Mouse (Mus musculus) cerebellum, postnatal 36 days (tissue): ENCODE results near the gene Zfp967.
"Not testable (repeated sequence)": the region's sequence is repeated elsewhere in the genome, so short reads cannot be mapped to it uniquely, and the experiment has no call there.

Source experiments
- DNase-seq, 2 experiments: peaks; one replicate each; pipeline ENCODE4 v3.0.0; 2021 to 2022; ENCODE audit warnings: mixed read lengths in 2 of 2

Zfp967 gene

GRCm38 (mm10) chr2:176520756-176521155, at the start of gene Zfp967:
Zfp967 (plus strand) TSS chr2:176521056.
- not testable (repeated sequence) for DNase-seq

DNA sequence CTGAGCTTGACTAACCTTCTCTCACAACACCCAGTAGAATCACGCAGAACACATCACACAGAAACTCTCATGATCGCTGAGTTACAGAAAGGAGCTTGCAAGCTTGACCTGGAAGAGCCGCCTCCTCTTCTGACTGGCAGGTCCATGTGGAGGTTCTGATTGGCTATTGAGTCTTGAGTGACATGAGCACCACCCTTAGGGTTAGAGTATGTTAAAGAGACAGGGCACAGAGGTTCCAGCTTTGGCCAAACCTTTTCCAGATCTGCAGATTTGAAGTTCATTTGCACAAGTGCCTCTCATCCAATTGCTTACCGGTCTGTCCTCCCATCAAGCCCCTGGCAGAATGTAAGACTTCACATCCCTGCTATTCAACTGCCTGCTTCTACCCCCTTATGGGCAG, 34.2 kb upstream of the Zfp967 start, which contains the start of gene Gm14434:
Gm14434 (minus strand) TSS at position 101 of the 400 bp plus-strand sequence.
- DNase-seq, result not testable (repeated sequence)
